Mouse (Mus musculus): ENCODE measurements around the gene Tnfrsf13c.

DNA sequence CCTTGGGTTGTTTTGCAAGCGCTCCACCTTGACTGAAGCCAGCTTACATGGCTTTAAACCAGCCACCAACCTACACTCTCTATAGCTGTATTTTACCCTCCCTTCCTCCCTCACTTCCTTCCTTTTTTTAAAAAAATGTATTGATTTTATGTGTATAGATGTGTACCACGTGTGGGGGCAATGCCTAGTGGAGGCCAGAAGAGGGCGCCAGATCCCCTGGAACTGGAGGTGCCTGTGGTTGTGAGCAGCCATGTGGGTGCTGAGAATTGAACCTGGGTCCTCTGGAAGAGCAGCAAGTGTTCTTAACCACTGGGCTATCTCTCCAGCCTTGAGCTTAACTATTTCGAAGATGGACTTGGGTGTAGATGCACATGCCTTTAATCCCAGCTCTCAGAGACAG, 41.9 kb downstream of the Tnfrsf13c start:
- TF ChIP-seq CTCF (IDR thresholded peaks at IDR 0.05; ENCODE audit: insufficient read depth, low read depth, low read length) (no peak), POLR2A (IDR thresholded peaks at IDR 0.05; ENCODE audit: insufficient read depth, low read depth, low read length) (no peak)
